Mouse (Mus musculus): Measurements from ENCODE around the gene Junb. TPM values are rescaled to one million over a fixed set of nuclear protein-coding genes. Genes with fewer than 3 reads are reported as not detected.
A peak's percentile ranks its signal among the peaks of the same experiment; 100 is the strongest.

Junb gene
- polyA plus RNA-seq, 1 experiment from 2014 or later, result 5.9 TPM

DNA sequence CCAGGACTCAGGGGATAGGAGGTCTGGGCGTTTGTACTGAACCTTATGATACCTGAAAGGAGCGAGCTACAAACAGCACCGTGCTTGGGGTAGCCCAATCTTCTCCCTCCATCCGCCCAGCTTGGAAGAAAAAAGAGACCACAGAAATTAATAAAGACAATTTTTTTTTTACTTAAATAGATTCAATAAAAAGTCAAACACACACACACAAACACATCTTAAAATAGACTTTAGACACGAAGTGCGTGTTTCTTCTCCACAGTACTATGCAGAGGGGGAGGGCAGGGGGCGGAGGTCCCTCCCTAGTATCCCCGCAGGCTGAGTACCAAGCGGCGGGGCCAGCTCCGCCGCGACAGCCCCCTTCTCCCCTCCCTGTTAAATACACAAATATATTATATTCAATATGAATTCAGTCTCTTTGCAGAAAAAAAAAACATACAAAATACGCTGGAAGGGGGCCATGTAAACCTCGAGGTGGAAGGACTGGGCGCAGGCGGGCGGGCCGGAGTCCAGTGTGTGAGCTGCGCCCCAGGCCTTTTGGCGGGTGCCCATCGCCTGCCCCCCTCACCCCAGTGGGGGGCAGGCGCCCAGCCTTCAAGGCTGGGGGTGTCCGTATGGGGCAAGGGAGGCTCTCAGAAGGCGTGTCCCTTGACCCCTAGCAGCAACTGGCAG, 1.6 kb downstream of the Junb start:
- peak overlapping the region; percentile 91 for H3K4me2 ChIP-seq
- no peak for ATAC-seq (ENCODE audit: low FRiP score)
- 3% methylated on average over 25 of the region's 25 CpGs for WGBS
- H3K27me3 ChIP-seq, result peaks cover 31% of the 10 kb centered on the region
- H3K9ac ChIP-seq, result peak overlapping the region; percentile 74
- H3K4me3 ChIP-seq, result peak overlapping the region; percentile 52
- H3K27ac ChIP-seq, result peak overlapping the region; percentile 62
- peaks cover 79% of the 10 kb centered on the region for H3K4me1 ChIP-seq (replicated peaks)
- H3K9me3 ChIP-seq, result no peaks in the 10 kb centered on the region
- peaks cover 28% of the 10 kb centered on the region for H3K36me3 ChIP-seq

DNA sequence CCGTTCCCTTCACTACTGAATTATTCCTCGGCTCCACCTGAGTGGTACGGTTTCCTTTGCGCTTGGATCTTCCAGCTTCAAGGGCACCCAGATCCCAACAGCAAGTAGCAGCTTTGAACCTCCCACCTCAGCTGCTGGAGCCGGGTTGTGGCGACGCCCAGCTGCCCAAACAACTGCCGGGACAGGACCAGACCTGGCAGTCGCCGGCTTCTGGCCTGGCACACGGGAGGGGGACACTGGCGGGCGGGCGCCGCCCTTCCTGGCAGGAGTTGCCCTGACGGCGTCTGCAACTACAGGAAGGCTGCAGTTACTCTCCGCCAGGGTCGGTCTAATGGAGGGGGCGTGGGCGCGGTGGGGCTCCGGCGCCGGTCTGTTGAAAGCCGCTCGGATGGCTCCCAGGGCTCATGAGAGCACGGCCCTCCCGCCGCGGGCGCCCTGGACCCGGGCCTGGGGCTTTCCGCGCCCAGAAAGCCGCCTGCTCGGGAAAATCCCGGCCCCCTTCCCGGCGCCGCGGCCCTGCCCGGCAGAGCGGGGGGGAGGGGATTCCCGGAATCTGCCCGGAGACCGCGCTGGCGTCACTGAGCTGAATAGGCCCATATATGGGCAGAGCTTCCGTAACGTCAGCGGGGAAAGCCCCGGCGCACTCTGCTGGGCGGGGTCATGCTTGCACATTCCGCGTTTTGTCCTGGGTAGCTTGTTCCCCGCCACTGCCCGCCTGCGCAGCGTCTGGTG, 2.3 kb downstream of the Junb start:
- peak overlapping the region; percentile 62 for H3K27ac ChIP-seq
- peaks cover 24% of the 10 kb centered on the region for H3K27me3 ChIP-seq
- peak overlapping the region; percentile 52 for H3K4me3 ChIP-seq
- WGBS, result 2% methylated on average over 61 of the region's 61 CpGs
- peak overlapping the region; percentile 74 for H3K9ac ChIP-seq
- H3K36me3 ChIP-seq, result peaks cover 35% of the 10 kb centered on the region
- peak overlapping the region; percentile 91 for H3K4me2 ChIP-seq
- H3K4me1 ChIP-seq (replicated peaks), result peaks cover 79% of the 10 kb centered on the region
- peak; percentile 76 for ATAC-seq (ENCODE audit: low FRiP score)
- no peaks in the 10 kb centered on the region for H3K9me3 ChIP-seq

DNA sequence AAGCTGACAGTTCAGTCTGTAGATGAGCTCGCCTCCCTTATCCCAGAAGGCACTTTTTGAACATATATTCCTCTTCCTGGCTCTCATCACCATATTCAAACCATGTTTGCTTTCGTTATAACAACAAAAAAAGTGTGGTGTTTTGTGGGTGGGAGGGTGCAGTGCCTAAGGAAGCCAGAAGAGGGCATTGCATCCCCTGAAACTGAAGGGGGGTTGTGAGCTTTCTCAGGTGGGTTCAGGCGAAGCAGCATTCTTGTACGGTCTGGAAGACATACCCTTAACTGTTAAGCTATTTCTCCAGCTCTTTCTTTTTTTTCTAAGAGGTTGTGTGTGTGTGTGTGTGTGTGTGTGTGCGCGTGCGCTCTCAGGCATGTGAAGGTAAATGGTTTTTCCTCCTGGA, 3.1 kb downstream of the Junb start:
- H3K9me3 ChIP-seq, result no peaks in the 10 kb centered on the region
- H3K4me3 ChIP-seq, result no peak overlapping the region
- peaks cover 41% of the 10 kb centered on the region for H3K36me3 ChIP-seq
- WGBS, result 36% methylated on average over 7 of the region's 7 CpGs
- H3K27me3 ChIP-seq, result peaks cover 17% of the 10 kb centered on the region
- H3K4me1 ChIP-seq (replicated peaks), result peaks cover 79% of the 10 kb centered on the region
- no peak for ATAC-seq (ENCODE audit: low FRiP score)
- peak overlapping the region; percentile 91; the same call in 1 of the 2 replicates for H3K4me2 ChIP-seq
- H3K27ac ChIP-seq, result peak overlapping the region; percentile 62
- no peak overlapping the region for H3K9ac ChIP-seq

DNA sequence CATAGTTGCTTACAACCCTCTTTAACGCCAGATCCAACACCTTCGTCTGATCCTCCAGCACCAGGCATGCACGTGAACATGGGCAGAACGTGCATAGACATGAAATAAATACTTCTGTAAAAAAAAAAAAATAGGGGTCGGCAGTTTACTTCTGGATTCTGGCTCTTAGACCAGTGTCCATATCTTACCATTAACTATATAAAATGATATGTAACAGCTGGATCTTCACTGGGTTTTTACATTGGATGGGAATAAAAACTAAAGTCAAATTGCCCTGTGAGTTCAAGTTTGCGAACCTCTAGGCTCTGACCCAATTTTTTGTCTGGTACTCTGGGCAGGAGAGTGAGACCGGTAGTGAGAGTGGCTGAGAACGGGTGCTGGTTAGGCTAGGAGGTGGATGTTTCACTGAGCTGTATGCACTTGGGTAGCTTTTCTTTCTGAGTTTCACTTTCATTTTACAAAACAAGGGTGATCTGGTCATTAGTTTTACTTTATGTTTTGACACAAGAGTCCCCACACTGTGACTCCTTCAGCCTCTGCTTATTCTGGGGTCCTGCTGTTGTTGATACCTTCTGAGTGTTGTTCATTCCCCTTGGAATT, 3.9 kb downstream of the Junb start:
- Histone ChIP-seq H3K4me1 (replicated peaks) (peaks cover 73% of the 10 kb centered on the region), H3K9me3 (no peaks in the 10 kb centered on the region), H3K9ac (no peak overlapping the region), H3K4me3 (no peak overlapping the region), H3K4me2 (no peak overlapping the region; the same call in 1 of the 2 replicates), H3K27ac (0 out of 2 replicates have a peak overlapping the region, but pooled peaks have one; percentile 9), H3K36me3 (peaks cover 41% of the 10 kb centered on the region), H3K27me3 (peaks cover 13% of the 10 kb centered on the region)
- no peak for ATAC-seq (ENCODE audit: low FRiP score)
- WGBS, result 83% methylated on average over 8 of the region's 8 CpGs

- Histone ChIP-seq H3K27ac (peak overlapping the region; percentile 9; the same call in 1 of the 2 replicates), H3K9me3 (no peaks in the 10 kb centered on the region), H3K4me3 (no peak overlapping the region), H3K9ac (0 out of 2 replicates have a peak overlapping the region, but pooled peaks have one; percentile 44), H3K36me3 (peaks cover 41% of the 10 kb centered on the region), H3K27me3 (peaks cover 13% of the 10 kb centered on the region), H3K4me2 (no peak overlapping the region), H3K4me1 (replicated peaks) (peaks cover 67% of the 10 kb centered on the region)
- no peak for ATAC-seq (ENCODE audit: low FRiP score)
- 61% methylated on average over 4 of the region's 4 CpGs for WGBS
Observed at GRCm38 (mm10) chr8:84973803-84974542, 4.5 kb downstream of the Junb start.

- H3K27me3 ChIP-seq, result peaks cover 12% of the 10 kb centered on the region
- no peak for ATAC-seq (ENCODE audit: low FRiP score)
- no peaks in the 10 kb centered on the region for H3K9me3 ChIP-seq
- no peak overlapping the region for H3K27ac ChIP-seq
- no peak overlapping the region for H3K4me3 ChIP-seq
- no peak overlapping the region for H3K4me2 ChIP-seq
- H3K36me3 ChIP-seq, result peaks cover 41% of the 10 kb centered on the region
- H3K9ac ChIP-seq, result no peak overlapping the region
- 93% methylated on average over 1 of the region's 1 CpGs for WGBS
- H3K4me1 ChIP-seq (replicated peaks), result peaks cover 66% of the 10 kb centered on the region
Observed at GRCm38 (mm10) chr8:84973079-84973478, 5.4 kb downstream of the Junb start.

GRCm38 (mm10) chr8:84970913-84971312, 7.6 kb downstream of the Junb start:
- Histone ChIP-seq H3K36me3 (peaks cover 41% of the 10 kb centered on the region), H3K4me1 (replicated peaks) (peaks cover 59% of the 10 kb centered on the region), H3K27ac (peak overlapping the region; percentile 91), H3K9me3 (no peaks in the 10 kb centered on the region), H3K4me2 (peak overlapping the region; percentile 98), H3K9ac (peak overlapping the region; percentile 90), H3K4me3 (peak overlapping the region; percentile 74), H3K27me3 (no peaks in the 10 kb centered on the region)
- no peak for ATAC-seq (ENCODE audit: low FRiP score)
- WGBS, result 66% methylated on average over 5 of the region's 5 CpGs

- Histone ChIP-seq H3K4me2 (peak overlapping the region; percentile 98), H3K4me3 (peak overlapping the region; percentile 74), H3K9me3 (no peaks in the 10 kb centered on the region), H3K27me3 (no peaks in the 10 kb centered on the region), H3K27ac (peak overlapping the region; percentile 91), H3K9ac (peak overlapping the region; percentile 90), H3K4me1 (replicated peaks) (peaks cover 57% of the 10 kb centered on the region), H3K36me3 (peaks cover 41% of the 10 kb centered on the region)
- WGBS, result 8% methylated on average over 21 of the region's 21 CpGs
- ATAC-seq (ENCODE audit: low FRiP score), result no peak
Observed at GRCm38 (mm10) chr8:84970135-84970790, 8.3 kb downstream of the Junb start.

GRCm38 (mm10) chr8:84969241-84970134, 9.0 kb downstream of the Junb start, which contains the start of the genes Gm49661, Prdx2 and Rnaseh2a:
TSS of gene Gm49661 (minus strand) at chr8:84969433.
TSS of gene Prdx2 (plus strand) at chr8:84969587.
TSS of gene Rnaseh2a (minus strand) at chr8:84969767.
- peak; percentile 77 for ATAC-seq (ENCODE audit: low FRiP score)
- Histone ChIP-seq H3K4me1 (replicated peaks) (peaks cover 56% of the 10 kb centered on the region), H3K4me2 (peak within 1 kb of the TSS; percentile 98), H3K4me3 (peak within 1 kb of the TSS; percentile 74), H3K36me3 (peaks cover 35% of the 10 kb centered on the region), H3K27me3 (no peaks in the 10 kb centered on the region), H3K27ac (peak within 1 kb of the TSS; percentile 91), H3K9me3 (no peaks in the 10 kb centered on the region), H3K9ac (peak within 1 kb of the TSS; percentile 90)
- under 1% methylated on average over 56 of the region's 56 CpGs for WGBS

- Histone ChIP-seq H3K9ac (peak overlapping the region; percentile 90), H3K4me2 (peak overlapping the region; percentile 98), H3K4me1 (replicated peaks) (peaks cover 50% of the 10 kb centered on the region), H3K27ac (peak overlapping the region; percentile 91), H3K27me3 (no peaks in the 10 kb centered on the region), H3K9me3 (no peaks in the 10 kb centered on the region), H3K36me3 (peaks cover 30% of the 10 kb centered on the region), H3K4me3 (peak overlapping the region; percentile 74)
- no peak for ATAC-seq (ENCODE audit: low FRiP score)
- WGBS, result 13% methylated on average over 2 of the region's 2 CpGs
Observed at GRCm38 (mm10) chr8:84968650-84969049, 9.9 kb downstream of the Junb start.
